Mouse (Mus musculus): ENCODE results near the gene Ppfibp2.

Gene Ppfibp2

DNA sequence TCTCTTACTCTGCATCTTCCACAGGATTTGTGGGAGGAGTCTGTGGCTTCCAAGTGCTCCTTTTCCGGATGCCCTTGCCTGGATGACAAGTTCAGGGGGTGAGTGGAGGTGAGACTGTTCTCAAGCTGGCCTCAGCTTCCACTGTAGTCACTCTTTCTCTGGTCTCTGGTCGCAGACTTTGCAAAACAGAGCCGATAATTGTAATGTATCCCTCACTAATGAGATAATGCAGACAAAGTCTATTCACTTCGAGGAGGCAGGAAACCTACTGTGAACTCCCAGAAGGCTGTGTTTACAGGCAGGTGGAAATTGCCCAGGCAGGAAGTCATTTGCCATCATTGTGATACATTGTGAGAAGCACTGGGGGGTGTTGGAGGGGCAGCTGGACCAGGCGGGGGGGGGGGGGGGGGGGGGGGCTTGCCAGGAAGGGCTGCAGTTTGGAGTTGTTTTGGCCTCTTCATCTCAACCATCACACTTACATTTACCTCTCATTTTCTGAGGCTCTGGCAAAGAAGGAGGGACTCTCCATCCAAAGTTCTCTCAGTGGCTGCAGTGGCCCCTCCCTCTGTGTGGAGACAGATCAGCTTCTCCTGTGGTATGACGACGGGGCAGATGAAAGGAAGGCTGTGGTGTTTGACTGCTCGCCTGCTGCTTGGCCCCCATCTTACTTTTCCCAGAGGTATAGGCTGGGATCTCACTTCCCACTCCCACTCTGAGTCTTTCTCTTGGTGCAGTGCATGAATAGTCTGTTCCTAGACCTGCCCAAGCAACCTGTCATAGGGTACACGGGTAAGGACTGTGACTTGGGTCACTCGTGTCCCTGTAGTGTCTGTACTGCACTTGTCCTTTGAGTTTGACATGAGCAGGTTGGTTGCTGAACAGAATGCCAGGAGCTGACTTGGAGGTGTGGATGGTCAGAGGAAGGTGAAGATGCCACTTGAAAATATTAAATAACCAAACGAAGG, 23.3 kb downstream of the Ppfibp2 start:
- DNase-seq, result no peak

DNA sequence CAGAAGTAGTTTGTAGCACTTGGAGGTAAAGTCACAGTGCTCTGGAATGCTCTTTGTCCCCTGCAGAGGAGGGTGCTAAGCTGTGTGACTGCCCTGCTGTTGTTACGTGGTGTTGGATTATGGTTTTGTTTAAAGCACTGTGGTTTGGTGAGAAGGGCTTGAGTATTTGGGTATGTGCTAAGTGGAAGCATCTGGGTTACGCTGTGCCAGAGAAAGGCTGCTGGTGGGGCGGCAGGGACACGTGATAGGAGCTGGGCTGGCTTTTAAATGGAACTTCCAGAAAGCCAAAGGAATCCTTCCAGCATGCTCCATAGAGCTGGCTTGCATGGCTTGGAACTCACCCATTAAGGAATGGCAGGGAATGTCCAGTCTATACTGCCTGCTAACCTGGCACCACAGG, 24.2 kb downstream of the Ppfibp2 start:
- DNase-seq, result peak; percentile 70 to 75

DNA sequence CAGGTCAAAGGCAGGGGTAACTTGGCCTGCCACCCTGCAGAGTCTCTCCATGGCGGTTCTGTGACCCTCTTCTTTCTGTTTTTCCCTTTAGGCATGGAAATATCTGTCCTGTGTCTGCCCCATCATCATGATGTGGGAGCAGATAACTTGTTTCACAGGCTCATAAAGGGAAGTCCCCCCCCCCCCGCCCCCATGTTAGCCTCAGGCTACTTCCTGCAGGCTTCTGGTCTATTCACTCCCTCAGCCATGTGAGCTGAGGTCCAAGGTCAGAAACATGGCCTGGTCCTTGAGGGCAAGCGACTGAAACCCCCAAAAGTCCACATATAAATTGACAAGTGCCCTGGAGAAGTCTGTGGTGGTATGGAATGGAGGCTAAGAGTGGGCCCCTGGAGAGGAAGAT, 25.1 kb downstream of the Ppfibp2 start:
- DNase-seq, result no peak

DNA sequence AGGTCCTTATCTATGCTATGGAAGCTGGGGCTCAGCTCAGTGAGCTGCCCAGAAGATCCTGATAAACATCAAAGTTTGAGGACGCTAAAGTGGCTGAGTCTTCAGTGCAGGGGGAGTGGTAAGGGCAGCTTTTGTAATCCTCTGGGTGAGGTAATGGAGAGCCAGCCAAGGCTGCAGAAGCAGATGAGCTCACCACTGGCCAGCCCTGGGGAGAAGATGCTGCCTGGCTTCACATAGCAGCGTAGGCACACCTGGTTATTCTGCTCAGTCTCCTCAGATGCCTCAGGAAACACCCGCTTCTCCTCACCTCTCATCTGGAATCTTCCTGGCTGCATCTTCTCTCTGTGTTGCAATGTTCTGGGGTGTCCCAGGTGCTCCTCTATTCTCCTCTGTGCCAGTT, 29.4 kb downstream of the Ppfibp2 start:
- peak in 1 of 2 experiments; percentile 50 for DNase-seq

DNA sequence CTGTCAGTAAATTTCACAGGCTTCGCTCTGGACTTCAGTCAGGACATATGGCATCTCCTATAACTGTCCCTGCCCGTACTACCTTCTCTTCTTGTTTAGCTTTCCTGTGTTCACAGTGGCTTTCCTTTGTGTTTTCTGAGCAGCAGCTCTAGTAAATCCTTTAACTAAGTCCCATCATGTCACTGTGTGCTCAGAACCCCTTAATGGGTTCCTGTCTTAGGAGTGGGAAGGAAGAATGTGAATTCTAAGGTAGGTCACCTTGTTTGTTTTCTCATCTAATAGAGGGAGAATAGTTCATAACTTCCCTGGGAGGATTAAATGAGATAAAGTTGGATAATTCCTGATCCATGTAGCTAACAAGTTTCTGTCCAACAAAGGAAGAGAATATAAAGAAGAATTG, 30.1 kb downstream of the Ppfibp2 start, which contains the start of gene 5330417H12Rik:
TSS of gene 5330417H12Rik (minus strand) at position 101 of the 400 bp plus-strand sequence.
- DNase-seq, result no peak

DNA sequence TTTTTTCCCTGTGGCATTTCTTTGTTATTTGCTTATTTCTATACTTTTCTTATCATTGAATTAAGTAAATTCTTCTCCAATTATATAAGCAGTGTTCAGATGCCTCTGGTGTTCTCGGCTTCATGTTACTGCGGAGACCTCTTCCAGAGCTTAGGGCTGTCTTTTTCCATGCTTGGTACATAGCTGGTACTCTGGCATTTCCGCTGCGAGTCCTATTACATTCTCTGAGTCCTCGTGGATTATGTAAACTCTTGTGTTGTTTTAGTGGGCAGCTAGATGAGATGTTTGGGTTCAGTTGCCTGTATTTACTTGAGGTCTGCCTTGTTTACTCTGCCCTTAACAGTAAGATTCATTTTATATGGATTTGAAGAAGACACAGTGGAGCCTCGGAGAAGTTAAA, 30.8 kb downstream of the Ppfibp2 start:
- peak; percentile 20 to 48 for DNase-seq

DNA sequence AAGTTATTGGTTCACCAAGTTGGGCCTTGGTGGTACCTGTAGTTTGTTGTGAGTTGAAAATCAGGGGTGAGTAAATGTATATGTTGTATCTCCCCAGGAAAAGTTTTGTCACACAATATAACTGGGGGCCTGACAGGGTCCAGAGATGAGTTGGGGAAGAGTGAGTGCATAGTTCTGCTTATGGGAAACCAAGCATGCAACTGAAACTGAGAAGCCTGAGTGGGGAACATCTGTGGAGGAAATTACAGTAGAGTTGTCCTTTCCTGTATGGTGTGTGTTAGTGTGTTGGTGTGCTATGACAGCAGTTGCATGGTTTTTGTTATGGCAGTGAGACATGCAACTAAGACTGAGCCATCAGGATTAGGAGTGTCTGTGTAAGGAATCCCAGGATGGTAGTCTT, 33.4 kb downstream of the Ppfibp2 start:
- DNase-seq, result no peak

DNA sequence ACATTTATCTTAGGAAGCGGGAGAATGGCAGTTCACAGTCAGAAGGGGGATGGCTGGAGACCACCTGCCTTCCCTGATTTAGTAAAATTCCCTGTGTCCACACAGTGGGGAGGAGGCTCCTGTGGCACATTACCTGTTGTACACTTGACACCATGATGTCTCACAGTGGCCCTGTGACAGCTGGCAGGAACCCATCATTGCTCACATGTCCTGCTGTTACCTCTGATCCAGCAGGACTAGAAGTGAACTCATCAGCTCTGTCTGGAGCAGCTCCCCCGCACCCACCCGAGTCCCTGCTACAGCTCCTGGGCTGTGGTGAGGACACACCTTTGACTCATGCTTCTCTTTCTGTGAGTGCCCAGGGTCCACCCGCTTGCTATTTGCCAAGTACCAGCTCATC, 38.2 kb downstream of the Ppfibp2 start:
- DNase-seq, result no peak

DNA sequence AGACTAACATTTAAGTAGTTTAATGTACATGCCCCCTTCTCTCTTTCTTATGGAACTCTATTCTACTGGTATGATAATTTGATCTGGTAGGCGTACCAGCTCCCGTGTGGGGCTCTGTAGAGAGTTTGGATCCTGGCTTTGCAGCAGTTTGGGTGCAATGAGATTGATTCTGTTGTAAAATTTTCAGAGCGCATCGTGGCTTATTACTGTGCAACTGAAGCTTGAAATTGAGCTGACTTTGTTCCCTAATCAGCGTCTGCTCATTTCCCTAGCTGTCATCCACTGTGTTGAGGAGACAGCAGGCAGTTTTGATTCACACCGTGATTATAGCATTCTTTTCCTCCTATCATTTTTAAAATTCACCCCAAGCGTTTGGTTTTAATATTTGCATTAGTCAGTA, 42.4 kb downstream of the Ppfibp2 start:
- no peak for DNase-seq

DNA sequence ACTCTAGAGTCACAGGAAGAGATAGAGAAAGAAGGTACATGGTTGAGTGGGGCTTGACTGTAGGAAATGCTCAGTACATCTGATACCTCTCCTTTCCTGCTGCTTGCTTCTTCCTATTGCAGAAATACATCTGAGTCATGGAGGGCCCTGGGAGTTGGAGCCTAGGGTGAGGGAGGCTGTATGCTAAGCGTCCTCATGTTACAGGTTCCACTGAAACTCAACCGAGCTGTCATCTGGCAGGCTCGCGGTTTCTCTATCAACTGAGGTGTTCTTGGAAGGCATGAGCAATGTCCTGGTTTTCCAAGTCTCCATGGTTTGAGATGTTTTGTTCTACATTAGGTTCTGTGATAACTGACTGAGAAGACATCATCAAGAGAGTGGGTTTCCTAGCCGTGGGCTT, 43.0 kb downstream of the Ppfibp2 start:
- DNase-seq, result no peak

DNA sequence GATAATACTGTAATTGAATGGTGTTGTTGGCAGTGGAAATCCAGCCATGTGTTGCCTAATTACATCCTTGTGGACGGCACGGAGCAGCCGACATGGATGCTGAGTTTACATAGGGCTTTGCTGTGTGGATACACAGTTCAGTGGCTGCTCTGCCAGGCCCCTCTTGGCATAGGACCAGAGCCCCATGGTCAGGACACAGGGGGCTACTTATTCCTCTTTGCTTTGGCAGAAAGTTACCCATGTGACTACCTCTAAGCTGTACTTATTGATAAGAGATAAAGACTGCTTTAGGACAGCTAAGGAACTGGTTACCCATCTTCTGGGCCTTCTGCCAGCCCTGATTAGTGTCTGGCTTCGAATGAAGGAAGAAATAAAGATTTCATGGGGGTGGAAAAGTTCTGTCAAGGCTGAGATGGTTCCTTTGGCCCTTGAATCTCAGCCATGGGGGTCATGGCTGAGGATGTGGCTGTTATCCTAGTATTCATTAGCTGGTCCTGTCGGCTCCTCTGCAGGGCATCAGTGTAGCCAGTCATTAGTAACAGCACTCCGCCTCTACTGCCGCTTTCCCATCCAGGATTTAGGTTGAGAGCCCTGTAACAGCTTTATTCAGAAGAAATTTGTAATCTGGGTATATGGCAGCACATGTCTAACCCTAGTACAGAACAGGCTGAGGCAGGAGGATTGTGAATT, 47.7 kb downstream of the Ppfibp2 start:
- no peak for DNase-seq

DNA sequence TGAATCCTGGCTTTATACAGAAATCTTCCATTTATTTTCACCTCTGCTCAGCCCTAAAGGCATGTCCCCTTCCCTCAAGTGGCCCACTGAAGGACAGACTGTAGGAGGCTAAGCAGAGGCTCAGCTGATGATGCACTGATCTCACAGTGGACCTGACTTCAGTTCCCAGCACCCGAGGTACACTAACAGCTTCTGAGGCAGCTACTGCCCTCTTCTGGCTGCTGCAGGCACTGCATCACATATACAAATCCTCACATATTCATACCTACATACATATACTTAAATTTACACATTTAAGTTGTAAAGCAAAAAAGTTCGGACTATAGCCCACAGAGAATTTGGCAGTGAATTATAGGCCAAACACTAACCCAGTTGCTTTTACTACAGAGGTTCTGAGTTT, 50.0 kb downstream of the Ppfibp2 start:
- no peak for DNase-seq

DNA sequence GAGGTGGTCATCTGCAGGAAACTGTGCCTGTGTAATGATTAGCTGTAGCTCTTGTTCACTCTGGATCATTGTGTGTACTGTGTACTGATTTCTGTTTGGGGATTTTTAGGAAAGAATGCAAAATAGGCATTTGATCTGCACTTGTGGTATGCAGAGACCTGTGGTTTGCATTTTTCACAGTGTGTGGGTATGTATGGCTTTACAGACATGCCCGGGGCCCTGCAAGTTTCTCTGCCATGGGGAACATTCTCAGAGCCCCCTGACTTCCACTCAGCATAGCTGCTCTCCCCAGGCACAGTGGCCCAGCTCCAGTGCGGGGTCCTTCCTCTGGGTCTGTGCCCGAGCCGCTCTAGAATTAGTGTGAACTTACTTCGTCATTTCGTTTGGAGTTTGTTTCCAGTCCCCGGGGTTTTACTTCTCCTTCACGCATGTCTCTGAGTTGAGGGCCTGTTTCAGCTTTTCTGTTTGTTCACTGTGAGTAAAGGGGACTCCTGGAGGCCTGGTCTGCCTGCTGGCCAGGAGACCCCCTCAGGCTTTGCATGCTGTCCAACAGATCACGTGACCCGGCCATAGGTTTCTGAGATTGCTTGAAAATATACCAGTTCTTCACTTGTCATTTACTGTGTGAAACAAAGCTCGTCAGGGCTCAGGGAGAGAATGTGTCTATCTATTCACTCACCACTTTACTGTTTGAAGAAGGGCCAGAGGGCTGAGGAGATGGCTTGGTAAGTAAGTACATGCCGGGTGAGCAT, 54.1 kb downstream of the Ppfibp2 start:
- no peak for DNase-seq

DNA sequence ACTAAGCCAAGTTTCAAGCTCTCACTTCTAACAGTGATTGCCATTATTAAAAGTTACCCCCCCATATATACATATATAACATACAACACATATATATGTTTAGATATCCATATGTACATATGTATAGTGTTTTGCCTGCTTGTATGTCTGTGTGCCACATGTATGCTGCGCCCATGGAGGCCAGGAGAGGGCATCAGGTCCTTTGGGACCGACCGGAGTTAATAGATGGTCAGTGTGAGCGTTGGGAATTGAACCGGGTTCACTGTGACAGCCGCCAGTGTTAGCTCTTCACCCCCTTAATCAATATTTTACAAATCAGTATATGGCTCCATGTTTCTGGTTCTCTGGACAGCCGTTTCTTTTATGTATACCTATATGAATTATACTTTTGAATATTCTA, 55.0 kb downstream of the Ppfibp2 start:
- DNase-seq, result no peak

DNA sequence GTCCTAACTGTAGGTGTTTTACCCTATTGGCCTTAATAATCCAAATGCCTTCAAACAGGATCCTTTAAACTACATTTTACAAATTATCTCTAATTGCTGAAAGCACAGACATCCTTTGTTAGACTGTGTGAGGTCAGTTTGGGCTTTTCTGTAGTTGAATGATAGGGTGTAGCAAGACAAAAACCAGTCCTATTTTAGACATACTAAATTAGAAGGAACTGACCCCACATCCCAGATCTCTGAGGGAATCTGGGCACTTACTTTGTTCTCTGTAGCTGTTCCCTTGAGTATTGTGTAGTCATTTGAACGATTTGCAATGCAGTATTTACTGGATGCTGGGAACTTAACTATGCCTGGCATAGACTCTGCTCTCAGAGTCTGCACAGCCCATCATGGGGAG, 56.8 kb downstream of the Ppfibp2 start:
- DNase-seq, result no peak

DNA sequence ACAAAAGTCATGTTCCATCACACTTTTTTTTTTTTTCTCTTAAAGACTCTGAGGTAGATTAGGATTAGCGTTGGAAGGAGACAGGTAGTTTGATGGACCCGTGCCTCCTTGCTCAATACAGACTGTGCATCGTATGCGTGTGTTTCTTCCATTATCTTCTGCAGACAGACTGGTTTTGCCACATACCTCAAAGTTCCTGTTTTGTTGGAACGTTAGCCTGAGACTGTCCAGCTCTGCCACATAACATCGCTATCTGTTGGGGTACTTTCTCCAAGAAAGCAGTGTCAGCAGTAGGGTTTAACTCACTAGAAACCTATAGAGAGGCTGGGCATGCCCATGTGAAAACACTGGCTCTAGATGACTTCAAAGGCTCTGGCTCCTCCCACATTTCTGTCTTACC, 61.4 kb downstream of the Ppfibp2 start:
- DNase-seq, result no peak

DNA sequence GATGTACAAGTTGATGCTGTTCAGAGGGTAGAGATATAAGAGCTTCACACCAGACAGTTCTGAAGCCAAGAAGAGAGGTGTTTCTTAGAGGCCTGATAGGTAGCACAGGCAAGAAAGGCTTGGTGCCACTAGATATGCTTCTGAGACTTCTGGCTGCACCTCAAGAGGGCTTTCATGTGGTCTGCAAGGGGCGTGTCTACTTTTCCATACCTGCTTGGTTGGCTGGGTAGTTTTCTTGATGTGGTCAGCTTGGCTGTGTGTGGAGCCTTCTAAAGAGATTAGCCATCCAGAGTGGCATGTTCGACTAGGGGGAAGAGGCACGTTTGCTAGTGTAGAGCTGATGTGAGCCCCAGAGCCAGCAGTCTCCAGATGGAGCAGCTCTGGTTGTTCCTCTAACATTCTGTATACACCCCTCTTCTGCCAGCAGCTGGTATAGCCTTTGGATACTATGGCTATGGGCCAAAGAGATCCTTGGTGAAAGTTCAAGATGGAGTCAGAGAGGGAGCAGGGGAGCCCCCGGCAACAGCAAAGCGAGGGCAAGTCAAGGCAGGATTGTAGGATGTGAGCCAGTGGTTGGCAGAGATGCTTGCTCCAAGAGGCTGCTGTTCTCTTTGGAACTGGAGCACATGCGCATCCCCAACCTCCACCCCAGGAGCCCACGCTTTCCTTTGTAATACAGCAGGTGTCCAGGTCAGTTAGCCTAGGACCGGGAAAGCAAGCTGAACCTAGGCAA, 64.3 kb downstream of the Ppfibp2 start:
- DNase-seq, result peak in 1 of 2 experiments; percentile 38

DNA sequence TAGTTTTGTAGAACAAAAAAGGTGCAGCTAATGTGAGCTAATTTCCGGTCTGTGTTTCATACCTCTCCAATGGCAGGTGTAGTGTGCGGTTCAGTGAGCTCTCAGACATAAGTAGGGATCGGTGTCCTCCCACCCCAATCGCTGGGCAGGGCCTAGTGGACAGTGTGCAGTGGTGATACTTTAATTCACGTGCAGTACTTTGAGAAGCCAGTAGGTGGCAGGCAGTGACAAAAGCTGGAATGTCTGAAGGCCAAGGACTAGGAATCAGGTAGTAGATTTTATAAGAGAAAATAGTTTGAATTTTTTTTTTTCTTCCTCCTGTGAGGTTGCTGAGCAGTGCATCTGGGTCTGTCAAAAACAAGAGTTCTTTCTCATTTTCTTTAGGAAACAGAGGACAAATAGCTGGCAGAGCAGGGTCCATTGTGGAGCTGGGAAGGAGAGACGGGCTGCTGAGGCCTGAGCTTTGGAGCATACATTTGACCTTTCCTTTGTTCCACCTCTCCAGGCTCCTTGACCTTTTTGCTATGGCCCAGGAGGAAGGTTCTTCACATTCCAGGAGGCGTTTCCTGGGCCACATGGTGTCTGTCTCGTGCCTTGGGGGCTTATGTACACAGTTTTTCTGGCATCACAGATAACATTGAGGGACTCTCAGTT, 66.3 kb downstream of the Ppfibp2 start:
- peak; percentile 68 to 81 for DNase-seq

DNA sequence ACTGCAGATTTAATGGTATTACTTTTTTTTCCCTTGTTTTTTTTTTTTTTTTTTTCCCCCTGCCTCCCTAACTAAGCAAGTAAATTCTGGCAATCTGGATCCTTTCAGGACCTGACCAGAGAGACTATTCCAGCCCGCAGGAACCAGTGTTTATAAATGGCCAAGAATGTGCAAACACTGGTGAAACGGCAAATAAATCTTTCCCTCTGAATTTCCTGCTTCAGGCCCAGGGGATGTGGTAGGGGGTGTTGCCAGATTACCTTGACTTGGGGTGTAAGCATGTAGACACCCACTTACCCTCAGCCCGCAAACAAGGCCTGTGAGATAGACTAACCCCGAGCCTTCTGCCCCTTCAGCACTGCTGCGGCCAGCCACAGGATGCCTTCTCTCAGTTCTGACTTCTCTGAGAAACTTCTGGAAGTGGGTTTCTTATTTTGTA, 66.9 kb downstream of the Ppfibp2 start:
- DNase-seq, result no peak

DNA sequence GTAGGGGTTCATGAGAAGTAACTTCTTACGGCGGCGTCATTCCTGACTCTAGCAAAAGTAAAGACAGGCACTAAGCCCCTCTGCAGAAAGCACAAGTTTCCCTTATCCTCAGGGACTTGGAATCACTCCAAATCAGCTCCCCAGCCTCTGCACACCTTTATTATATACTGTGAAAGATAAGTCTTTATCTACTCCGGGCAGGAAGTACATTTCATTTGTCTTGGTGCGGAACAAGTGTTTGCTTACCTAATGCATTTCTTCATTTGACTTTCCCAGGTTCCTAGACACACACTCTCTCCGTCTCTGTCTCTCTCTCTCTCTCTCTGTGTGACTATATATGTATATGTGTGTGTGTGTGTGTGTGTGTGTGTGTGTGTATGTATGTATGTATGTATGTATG, 68.6 kb downstream of the Ppfibp2 start:
- DNase-seq, result no peak

DNA sequence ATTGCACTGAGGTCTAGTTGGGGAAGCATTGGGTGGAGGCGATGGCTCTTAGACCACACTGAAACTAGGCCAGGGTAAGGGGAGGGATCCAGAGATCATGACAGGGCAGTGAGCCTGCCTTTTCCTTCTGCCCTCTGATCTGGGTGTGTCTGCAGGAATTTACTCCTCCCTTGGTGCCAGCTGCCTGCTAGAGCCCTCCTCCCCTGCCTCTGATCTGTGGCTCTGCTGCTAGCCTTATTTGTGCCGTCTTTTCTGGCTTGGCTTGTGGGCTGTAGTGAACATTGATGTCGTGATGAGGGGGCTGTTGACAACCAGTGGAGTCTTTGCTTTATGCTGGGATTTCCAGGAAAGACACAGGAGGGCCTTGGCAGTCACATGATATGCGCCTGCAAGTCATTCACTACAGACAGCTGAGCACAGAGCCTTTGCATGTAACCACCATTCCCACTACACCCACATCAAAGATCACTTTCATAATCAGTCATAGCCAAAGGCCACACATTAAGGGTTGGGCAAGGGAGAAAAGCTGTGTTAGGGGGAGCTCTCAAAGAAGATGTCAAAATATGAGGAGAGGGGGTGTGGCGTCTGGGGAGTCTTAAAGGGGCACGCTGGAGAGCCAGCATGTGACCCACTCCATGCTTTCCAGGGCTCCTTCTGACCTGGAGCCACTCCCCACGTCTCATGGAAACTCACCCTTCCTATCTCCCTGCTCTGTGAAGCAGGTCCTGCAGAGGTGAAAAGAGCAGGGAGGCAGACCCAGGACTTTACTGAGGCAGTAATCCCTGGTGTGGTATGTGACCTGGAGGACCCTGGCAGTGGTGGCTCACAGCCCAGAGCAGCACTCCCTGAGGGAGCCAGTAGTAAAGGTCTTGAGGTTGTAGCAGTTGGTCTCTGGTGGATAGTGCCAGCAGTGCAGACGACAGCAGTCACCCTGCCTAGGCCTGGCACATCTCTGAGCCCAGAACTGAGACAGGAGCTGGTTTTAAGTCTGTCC, 69.4 kb downstream of the Ppfibp2 start:
- peak; percentile 81 to 88 for DNase-seq

All from lung, adult 18-20 months (tissue).